Mouse (Mus musculus) mouse trophoblast stem cell (cell line): ENCODE results near the gene Apbb2.

ENCODE experiments used
- in situ Hi-C, 2 experiments: fragments of 300-500 bp; cut with MseI, MboI; formaldehyde crosslinking; loops; 2 replicates in 1 of 2; 3 replicates in 1 of 2; pipeline ENCODE4 v1.15.1; 2025

Apbb2 gene

GRCm38 (mm10) chr5:66421954-66422353, 196.6 kb downstream of the Apbb2 start:
- in situ Hi-C loops, result loop anchor here in 1 of 2 experiments (10.0 kb wide), 1 partner anchor 193 kb away; the partner anchor contains the start of gene Apbb2

- in situ Hi-C loops, result loop anchor here in 1 of 2 experiments (10.0 kb wide), 1 partner anchor 194 kb away; the partner anchor contains the start of gene Apbb2
Measured at GRCm38 (mm10) chr5:66421230-66421629, 197.4 kb downstream of the Apbb2 start.

GRCm38 (mm10) chr5:66420011-66420410, 198.6 kb downstream of the Apbb2 start:
- in situ Hi-C loops, result loop anchor here in 1 of 2 experiments (10.0 kb wide), 1 partner anchor 195 kb away; the partner anchor contains the start of gene Apbb2

- in situ Hi-C loops, result no loop called here
Measured at GRCm38 (mm10) chr5:66417289-66417688, 201.3 kb downstream of the Apbb2 start.

- in situ Hi-C loops, result no loop called here
Measured at GRCm38 (mm10) chr5:66415700-66416543, 202.7 kb downstream of the Apbb2 start.

GRCm38 (mm10) chr5:66415033-66415697, 203.4 kb downstream of the Apbb2 start:
- in situ Hi-C loops, result no loop called here

- in situ Hi-C loops, result no loop called here
Measured at GRCm38 (mm10) chr5:66413402-66413801, 205.2 kb downstream of the Apbb2 start.

- in situ Hi-C loops, result no loop called here
Measured at GRCm38 (mm10) chr5:66412821-66413220, 205.8 kb downstream of the Apbb2 start.

GRCm38 (mm10) chr5:66408546-66408945, 210.0 kb downstream of the Apbb2 start:
- in situ Hi-C loops, result no loop called here

- in situ Hi-C loops, result no loop called here
Measured at GRCm38 (mm10) chr5:66407948-66408347, 210.6 kb downstream of the Apbb2 start.

- in situ Hi-C loops, result no loop called here
Measured at GRCm38 (mm10) chr5:66406431-66406830, 212.2 kb downstream of the Apbb2 start.

- in situ Hi-C loops, result no loop called here
Measured at GRCm38 (mm10) chr5:66405731-66406399, 212.7 kb downstream of the Apbb2 start.

- in situ Hi-C loops, result no loop called here
Measured at GRCm38 (mm10) chr5:66405305-66405704, 213.3 kb downstream of the Apbb2 start.

GRCm38 (mm10) chr5:66400563-66400962, 218.0 kb downstream of the Apbb2 start:
- in situ Hi-C loops, result no loop called here

GRCm38 (mm10) chr5:66399264-66399620, 219.3 kb downstream of the Apbb2 start:
- in situ Hi-C loops, result no loop called here

GRCm38 (mm10) chr5:66398530-66399263, 219.9 kb downstream of the Apbb2 start:
- in situ Hi-C loops, result no loop called here

GRCm38 (mm10) chr5:66393767-66394446, 224.7 kb downstream of the Apbb2 start:
- in situ Hi-C loops, result no loop called here

- in situ Hi-C loops, result no loop called here
Measured at GRCm38 (mm10) chr5:66392861-66393529, 225.6 kb downstream of the Apbb2 start.

GRCm38 (mm10) chr5:66391771-66392170, 226.8 kb downstream of the Apbb2 start:
- in situ Hi-C loops, result no loop called here

GRCm38 (mm10) chr5:66391299-66391698, 227.3 kb downstream of the Apbb2 start:
- in situ Hi-C loops, result no loop called here
